Mouse (Mus musculus) CD4-positive helper T cell, adult 2 months (primary cell): ENCODE results near the gene Sfpq.
A peak's percentile ranks its signal among the peaks of the same experiment; 100 is the strongest.

Experiments
- DNase-seq: peaks from one replicate; pipeline ENCODE4 v3.0.0-alpha.2; 2012; ENCODE audit warnings: low read depth, missing footprints, low spot score

Gene Sfpq

GRCm38 (mm10) chr4:127027228-127028190 is 6.4 kb downstream of the Sfpq start:
- DNase-seq: peak; percentile 60

- DNase-seq: no peak
These were observed 16.0 kb downstream of the Sfpq start for GRCm38 (mm10) chr4:127037158-127037557.

- no peak for DNase-seq
These were observed 17.0 kb downstream of the Sfpq start for GRCm38 (mm10) chr4:127037908-127038827.

- DNase-seq: no peak
These were observed 17.8 kb downstream of the Sfpq start for GRCm38 (mm10) chr4:127038828-127039349.

- no peak for DNase-seq
These were observed 18.9 kb downstream of the Sfpq start for GRCm38 (mm10) chr4:127039871-127040483.

GRCm38 (mm10) chr4:127043540-127043939 is 22.4 kb downstream of the Sfpq start:
- no peak for DNase-seq

GRCm38 (mm10) chr4:127051121-127051520 is 30.0 kb downstream of the Sfpq start:
- DNase-seq: no peak

GRCm38 (mm10) chr4:127053071-127053470 is 31.9 kb downstream of the Sfpq start:
- DNase-seq: no peak

- DNase-seq: no peak
These were observed 33.5 kb downstream of the Sfpq start for GRCm38 (mm10) chr4:127054522-127055198.

GRCm38 (mm10) chr4:127060585-127061290 is 39.6 kb downstream of the Sfpq start, which contains the start of gene Zmym1:
Zmym1 (minus strand) TSS chr4:127061152.
- DNase-seq: peak; percentile 93

GRCm38 (mm10) chr4:127064051-127064450 is 42.9 kb downstream of the Sfpq start:
- no peak for DNase-seq

GRCm38 (mm10) chr4:127074915-127075314 is 53.8 kb downstream of the Sfpq start:
- DNase-seq: no peak

- peak; percentile 96 for DNase-seq
These were observed 55.9 kb downstream of the Sfpq start, which contains the start of gene Zmym6 for GRCm38 (mm10) chr4:127076875-127077548. Zmym6 (plus strand) TSS chr4:127077383.

GRCm38 (mm10) chr4:127080806-127081205 is 59.7 kb downstream of the Sfpq start:
- no peak for DNase-seq

GRCm38 (mm10) chr4:127083131-127083530 is 62.0 kb downstream of the Sfpq start:
- DNase-seq: no peak

GRCm38 (mm10) chr4:127085761-127086160 is 64.6 kb downstream of the Sfpq start:
- DNase-seq: no peak
